9 mouse cellular contexts compared by ENCODE assay signal in the genomic region with DNA sequence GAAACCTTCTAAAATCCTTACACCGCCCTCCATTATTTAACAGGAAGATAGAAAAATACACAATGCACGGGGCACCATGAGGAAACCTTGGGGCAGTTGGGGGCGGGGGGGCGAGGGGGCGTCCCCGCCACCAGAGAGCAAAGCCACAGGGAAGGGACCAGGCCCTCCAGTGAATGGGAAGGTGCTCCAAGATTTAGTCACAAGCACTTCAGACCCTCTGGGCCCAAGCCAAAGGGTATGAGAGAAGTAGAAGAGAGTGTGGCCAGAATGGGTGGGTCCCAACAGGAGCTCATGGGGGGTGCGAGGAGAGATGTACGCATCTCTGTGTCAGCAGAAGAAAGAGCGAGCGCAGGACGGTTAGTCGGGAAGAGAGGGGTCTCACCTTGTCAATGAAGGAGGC. TPM values are rescaled to one million over a fixed set of nuclear protein-coding genes. Genes with fewer than 3 reads are reported as not detected.
DNase-seq lines count a peak whose midpoint lies in the region; ATAC-seq and TF ChIP-seq lines count a peak whose summit lies in the region.
"Had no signal": no experiment of that assay in that cellular context is flagged by ENCODE, and none has a peak within 500 bp of the region (broad histone marks: within the 10 kb centered on the region; RNA-seq: fewer than 3 reads in every experiment).

No protein-coding gene starts in this region.

- DNase-seq in kidney, adult 2 months: no peak
- DNase-seq in kidney, postnatal 25 days: no peak
- no peak for DNase-seq in forebrain, embryonic 11.5 days (ENCODE audit: low spot score)
- no peak for DNase-seq in midbrain, postnatal 0 days (ENCODE audit: low spot score)
- DNase-seq in adipocyte (ENCODE audit: low spot score): no peak
- no peak for DNase-seq in thymus, adult 2 months
- DNase-seq in cerebellum, postnatal 4 days (ENCODE audit: low spot score in 2 of 2): no peak

- H3K36me3 ChIP-seq in kidney, adult 2 months (ENCODE audit: control insufficient read depth, insufficient read depth, low read length): no peaks in the 10 kb centered on the region
- no peaks in the 10 kb centered on the region for H3K36me3 ChIP-seq in forebrain, embryonic 11.5 days (ENCODE audit: control insufficient read depth, insufficient read depth, low read length)
- no peaks in the 10 kb centered on the region for H3K36me3 ChIP-seq in limb, embryonic 13.5 days
- H3K36me3 ChIP-seq in midbrain, postnatal 0 days (ENCODE audit: insufficient read depth, low read length): no peaks in the 10 kb centered on the region
- no peaks in the 10 kb centered on the region for H3K36me3 ChIP-seq in thymus, adult 2 months (ENCODE audit: control insufficient read depth, insufficient read depth, low read length)
- H3K36me3 ChIP-seq: G1E had no signal

- WGBS in kidney, adult 2 months: 24% methylated on average over 12 of the region's 12 CpGs
- 12% methylated on average over 12 of the region's 12 CpGs for WGBS in forebrain, embryonic 11.5 days
- 19% methylated on average over 12 of the region's 12 CpGs for WGBS in limb, embryonic 13.5 days
- WGBS in midbrain, postnatal 0 days: 20% methylated on average over 12 of the region's 12 CpGs
- WGBS in thymus, adult 2 months: 67% methylated on average over 12 of the region's 12 CpGs

- ATAC-seq in forebrain, embryonic 11.5 days (replicated peaks; ENCODE audit: low FRiP score): 0 out of 2 replicates have a peak, but pooled peaks have one; percentile 22
- ATAC-seq in limb, embryonic 13.5 days (ENCODE audit: low FRiP score, low read depth): no peak
- no peak for ATAC-seq in midbrain, postnatal 0 days (ENCODE audit: low FRiP score)

- no peak overlapping the region; the same call in 1 of the 2 replicates for H3K9ac ChIP-seq in forebrain, embryonic 11.5 days (ENCODE audit: low read length)
- H3K9ac ChIP-seq in limb, embryonic 13.5 days: peak overlapping the region; percentile 61; the same call in 1 of the 2 replicates
- no peak overlapping the region for H3K9ac ChIP-seq in midbrain, postnatal 0 days (replicated peaks; ENCODE audit: low read length, poor library complexity, severe bottlenecking)

- H3K4me3 ChIP-seq in kidney, adult 2 months (ENCODE audit: insufficient read depth, low read depth, low read length): peak overlapping the region; percentile 42
- H3K4me3 ChIP-seq in forebrain, embryonic 11.5 days (ENCODE audit: low read depth, low read length): peak overlapping the region; percentile 29; the same call in 1 of the 2 replicates
- peak overlapping the region; percentile 39 for H3K4me3 ChIP-seq in limb, embryonic 13.5 days
- H3K4me3 ChIP-seq in midbrain, postnatal 0 days (ENCODE audit: low read depth, low read length): no peak overlapping the region
- H3K4me3 ChIP-seq in thymus, adult 2 months (ENCODE audit: control insufficient read depth, insufficient read depth, low read length): no peak overlapping the region

- no peaks in the 10 kb centered on the region for H3K27me3 ChIP-seq in kidney, adult 2 months (replicated peaks; ENCODE audit: control insufficient read depth, insufficient read depth, low read length)
- H3K27me3 ChIP-seq in forebrain, embryonic 11.5 days (ENCODE audit: control insufficient read depth, insufficient read depth, low read length): peaks cover 34% of the 10 kb centered on the region
- peaks cover 66% of the 10 kb centered on the region for H3K27me3 ChIP-seq in limb, embryonic 13.5 days
- H3K27me3 ChIP-seq in midbrain, postnatal 0 days (ENCODE audit: insufficient read depth, low read length): peaks cover 32% of the 10 kb centered on the region
- H3K27me3 ChIP-seq in thymus, adult 2 months (ENCODE audit: control insufficient read depth, insufficient read depth, low read length): peaks cover 5% of the 10 kb centered on the region; the same call in 1 of the 2 replicates

- H3K27ac ChIP-seq in kidney, adult 2 months (ENCODE audit: insufficient read depth, low read depth, low read length): 0 out of 2 replicates have a peak overlapping the region, but pooled peaks have one; percentile 3
- H3K27ac ChIP-seq in forebrain, embryonic 11.5 days (ENCODE audit: low read depth, low read length): no peak overlapping the region
- H3K27ac ChIP-seq in limb, embryonic 13.5 days: no peak overlapping the region
- H3K27ac ChIP-seq in midbrain, postnatal 0 days (ENCODE audit: low read depth, low read length): no peak overlapping the region
- H3K27ac ChIP-seq in thymus, adult 2 months (ENCODE audit: control insufficient read depth, insufficient read depth, low read length): no peak overlapping the region

- peak overlapping the region; percentile 47; the same call in 1 of the 2 replicates for H3K4me2 ChIP-seq in forebrain, embryonic 11.5 days (ENCODE audit: low read depth, low read length, severe bottlenecking)
- peak overlapping the region; percentile 63 for H3K4me2 ChIP-seq in limb, embryonic 13.5 days (replicated peaks)
- peak overlapping the region; percentile 38; the same call in 1 of the 2 replicates for H3K4me2 ChIP-seq in midbrain, postnatal 0 days (ENCODE audit: low read depth, low read length, poor library complexity, severe bottlenecking)

- no peak for TF ChIP-seq CTCF in kidney, adult 2 months (conservative IDR thresholded peaks at IDR 0.05; ENCODE audit: insufficient read depth, insufficient read length, low read depth, low read length)
- TF ChIP-seq CTCF in midbrain, postnatal 0 days (IDR thresholded peaks at IDR 0.05): no peak
- no peak for TF ChIP-seq CTCF in thymus, adult 2 months (IDR thresholded peaks at IDR 0.05; ENCODE audit: borderline replicate concordance, control insufficient read depth, extremely low read depth, insufficient read depth, low read length, poor library complexity)

- no peaks in the 10 kb centered on the region for H3K9me3 ChIP-seq in forebrain, embryonic 11.5 days (ENCODE audit: control insufficient read depth, low read length)
- no peaks in the 10 kb centered on the region for H3K9me3 ChIP-seq in limb, embryonic 13.5 days
- H3K9me3 ChIP-seq in midbrain, postnatal 0 days (ENCODE audit: low read length): no peaks in the 10 kb centered on the region
- H3K9me3 ChIP-seq: G1E had no signal

- TF ChIP-seq POLR2A in kidney, adult 2 months (IDR thresholded peaks at IDR 0.05; ENCODE audit: low read depth, low read length): no peak
- TF ChIP-seq POLR2A in thymus, adult 2 months (IDR thresholded peaks at IDR 0.05; ENCODE audit: control insufficient read depth, extremely low read depth, insufficient read depth, low read length, poor library complexity): no peak

- no peaks in the 10 kb centered on the region; the same call in 1 of the 2 replicates for H3K4me1 ChIP-seq in kidney, adult 2 months (ENCODE audit: control insufficient read depth, insufficient read depth, low read length)
- peaks cover 17% of the 10 kb centered on the region; the same call in 1 of the 2 replicates for H3K4me1 ChIP-seq in forebrain, embryonic 11.5 days (replicated peaks; ENCODE audit: control insufficient read depth, insufficient read depth, low read length)
- peaks cover 31% of the 10 kb centered on the region for H3K4me1 ChIP-seq in limb, embryonic 13.5 days
- H3K4me1 ChIP-seq in midbrain, postnatal 0 days (ENCODE audit: insufficient read depth, low read length): no peaks in the 10 kb centered on the region
- H3K4me1 ChIP-seq in thymus, adult 2 months (replicated peaks; ENCODE audit: control insufficient read depth, insufficient read depth, low read length): no peaks in the 10 kb centered on the region

RNA-seq across cellular contexts. Expression of a gene that starts 0.8 kb away (rescaled TPM):
- 82.8 and 88.0 TPM in 2 replicates for polyA plus RNA-seq in kidney, adult 2 months (2012; rRNA removed)
- polyA plus RNA-seq in forebrain, embryonic 11.5 days (2014; fragmentation: Nextera tagmentation; extraction: Ambion mirVana): 16.2 and 19.2 TPM in 2 replicates
- 7.3 and 7.8 TPM in 2 replicates for polyA plus RNA-seq in limb, embryonic 13.5 days (2015; fragmentation: Nextera tagmentation; extraction: Ambion mirVana)
- 0.61 and 1.6 TPM in 2 replicates for total RNA-seq in midbrain, postnatal 0 days (2014; rRNA removed)
- polyA plus RNA-seq in midbrain, postnatal 0 days (2015; fragmentation: Nextera tagmentation; extraction: Ambion mirVana): 0.60 and 0.63 TPM in 2 replicates
- polyA plus RNA-seq in thymus, adult 2 months (2012; rRNA removed): 220 and 270 TPM in 2 replicates
- total RNA-seq: G1E had no signal
- polyA plus RNA-seq: G1E had no signal

RNA-seq across cellular contexts. Expression of a gene that starts 24.5 kb away (rescaled TPM):
- 20.7 and 25.0 TPM in 2 replicates for polyA plus RNA-seq in kidney, adult 2 months (2012; rRNA removed)
- polyA plus RNA-seq in forebrain, embryonic 11.5 days (2014; fragmentation: Nextera tagmentation; extraction: Ambion mirVana): 12.0 and 13.6 TPM in 2 replicates
- 20.9 and 21.2 TPM in 2 replicates for polyA plus RNA-seq in limb, embryonic 13.5 days (2015; fragmentation: Nextera tagmentation; extraction: Ambion mirVana)
- 0.99 and 1.7 TPM in 2 replicates for total RNA-seq in midbrain, postnatal 0 days (2014; rRNA removed)
- polyA plus RNA-seq in midbrain, postnatal 0 days (2015; fragmentation: Nextera tagmentation; extraction: Ambion mirVana): 1.8 and 2.1 TPM in 2 replicates
- 197 and 219 TPM in 2 replicates for polyA plus RNA-seq in thymus, adult 2 months (2012; rRNA removed)
- total RNA-seq: G1E had no signal
- polyA plus RNA-seq: G1E had no signal

RNA-seq across cellular contexts. Expression of a gene that starts 49.4 kb away (rescaled TPM):
- 0.02 TPM in 1 of 2 replicates, not detected in the other for polyA plus RNA-seq in kidney, adult 2 months (2012; rRNA removed)
- not detected in 2 replicates for polyA plus RNA-seq in forebrain, embryonic 11.5 days (2014; fragmentation: Nextera tagmentation; extraction: Ambion mirVana)
- polyA plus RNA-seq in limb, embryonic 13.5 days (2015; fragmentation: Nextera tagmentation; extraction: Ambion mirVana): 0.06 TPM in 1 of 2 replicates, not detected in the other
- total RNA-seq in midbrain, postnatal 0 days (2014; rRNA removed): 0.49 TPM in 1 of 2 replicates, not detected in the other
- not detected in 2 replicates for polyA plus RNA-seq in midbrain, postnatal 0 days (2015; fragmentation: Nextera tagmentation; extraction: Ambion mirVana)
- polyA plus RNA-seq in thymus, adult 2 months (2012; rRNA removed): 0.82 and 0.94 TPM in 2 replicates
- polyA plus RNA-seq: G1E had no signal

Comparison
In these comparisons a context has a peak if more than half of its experiments do, and no peak if none do; other contexts are left out.
1. H3K4me3 ChIP-seq: peak in kidney, adult 2 months (single experiment), forebrain, embryonic 11.5 days (single experiment) and limb, embryonic 13.5 days (single experiment); none in midbrain, postnatal 0 days (single experiment) and thymus, adult 2 months (single experiment).
2. Peak in every context shown above with its lines, with median percentiles within 50 percentile points of each other: H3K4me2 ChIP-seq.